In the genomic region with DNA sequence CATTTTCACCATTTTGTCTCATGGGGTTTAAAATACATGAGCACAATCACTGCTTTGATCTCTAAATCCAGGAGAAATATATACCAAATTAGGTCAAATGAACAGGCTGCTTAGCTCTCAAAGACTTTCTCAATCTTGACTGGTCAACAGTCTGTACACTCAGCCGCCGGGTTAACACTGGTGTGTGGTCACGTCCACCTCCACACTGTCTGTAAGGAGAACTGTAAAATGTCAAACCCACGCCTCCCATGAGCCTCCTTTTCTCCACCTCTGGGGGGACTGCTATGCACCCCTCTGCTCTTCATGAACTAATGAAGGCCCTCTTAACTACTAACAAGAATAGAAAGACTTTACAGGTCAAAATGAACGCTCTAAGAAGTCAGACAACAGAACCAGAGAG, we compare ENCODE assay signal across 14 mouse cellular contexts. TPM values are rescaled to one million over a fixed set of nuclear protein-coding genes. Genes with fewer than 3 reads are reported as not detected.
DNase-seq lines count a peak whose midpoint lies in the region; ATAC-seq and TF ChIP-seq lines count a peak whose summit lies in the region.
"Had no signal": no experiment of that assay in that cellular context is flagged by ENCODE, and none has a peak within 500 bp of the region (broad histone marks: within the 10 kb centered on the region; RNA-seq: fewer than 3 reads in every experiment).

No protein-coding gene starts in this region.

- no peak overlapping the region for H3K9ac ChIP-seq in liver, embryonic 16.5 days (ENCODE audit: low read depth, low read length)
- H3K9ac ChIP-seq in liver, embryonic 12.5 days, result no peak overlapping the region
- H3K9ac ChIP-seq in heart, embryonic 15.5 days, result no peak overlapping the region
- H3K9ac ChIP-seq: liver, embryonic 15.5 days had no signal

- intact Hi-C loops in heart, postnatal 10 days (cut with DNase I), result no loop called here

- H3K4me3 ChIP-seq in heart, embryonic 10.5 days, result no peak overlapping the region
- no peak overlapping the region for H3K4me3 ChIP-seq in liver, embryonic 16.5 days (ENCODE audit: low read depth, low read length)
- H3K4me3 ChIP-seq in liver, embryonic 12.5 days, result no peak overlapping the region
- H3K4me3 ChIP-seq in heart, embryonic 15.5 days, result no peak overlapping the region
- H3K4me3 ChIP-seq in myocyte, result no peak overlapping the region
- H3K4me3 ChIP-seq in midbrain, embryonic 10.5 days, result no peak overlapping the region
- H3K4me3 ChIP-seq: liver, embryonic 15.5 days had no signal

- ATAC-seq in liver, embryonic 16.5 days (ENCODE audit: low read depth), result peak; percentile 43; the same call in 1 of the 2 replicates
- ATAC-seq in liver, embryonic 12.5 days, result no peak
- ATAC-seq in heart, embryonic 15.5 days (replicated peaks; ENCODE audit: insufficient number of reproducible peaks, insufficient read depth, low FRiP score, low read depth), result 0 out of 2 replicates have a peak, but pooled peaks have one; percentile 42
- ATAC-seq: forebrain, embryonic 16.5 days had no signal

- peaks cover 15% of the 10 kb centered on the region for H3K36me3 ChIP-seq in heart, embryonic 10.5 days
- no peaks in the 10 kb centered on the region for H3K36me3 ChIP-seq in liver, embryonic 16.5 days (ENCODE audit: control insufficient read depth, insufficient read depth)
- peaks cover 6% of the 10 kb centered on the region for H3K36me3 ChIP-seq in liver, embryonic 12.5 days
- H3K36me3 ChIP-seq in heart, embryonic 15.5 days, result peaks cover 3% of the 10 kb centered on the region; the same call in 1 of the 2 replicates
- peaks cover 15% of the 10 kb centered on the region for H3K36me3 ChIP-seq in myocyte (ENCODE audit: control insufficient read depth, insufficient read depth)
- H3K36me3 ChIP-seq in midbrain, embryonic 10.5 days, result peaks cover 13% of the 10 kb centered on the region

- H3K27me3 ChIP-seq in heart, embryonic 10.5 days (ENCODE audit: insufficient read depth, poor library complexity, severe bottlenecking), result no peaks in the 10 kb centered on the region
- no peaks in the 10 kb centered on the region for H3K27me3 ChIP-seq in liver, embryonic 16.5 days (ENCODE audit: control insufficient read depth, insufficient read depth, low read depth, low read length)
- H3K27me3 ChIP-seq in liver, embryonic 12.5 days (replicated peaks), result no peaks in the 10 kb centered on the region
- H3K27me3 ChIP-seq in heart, embryonic 15.5 days, result no peaks in the 10 kb centered on the region
- H3K27me3 ChIP-seq in myocyte (ENCODE audit: control insufficient read depth, insufficient read depth, insufficient read length), result no peaks in the 10 kb centered on the region
- no peaks in the 10 kb centered on the region for H3K27me3 ChIP-seq in midbrain, embryonic 10.5 days (ENCODE audit: low read depth, poor library complexity, severe bottlenecking)
- H3K27me3 ChIP-seq: CH12.LX; liver, embryonic 15.5 days had no signal

- 30% methylated on average over 5 of the region's 5 CpGs for WGBS in heart, embryonic 10.5 days
- WGBS in liver, embryonic 16.5 days (ENCODE audit: insufficient replicate concordance), result 46% methylated on average over 5 of the region's 5 CpGs
- WGBS in liver, embryonic 12.5 days (ENCODE audit: insufficient replicate concordance), result 47% methylated on average over 5 of the region's 5 CpGs
- WGBS in heart, embryonic 15.5 days, result 25% methylated on average over 5 of the region's 5 CpGs
- WGBS in midbrain, embryonic 10.5 days, result 85% methylated on average over 5 of the region's 5 CpGs

- peaks cover 87% of the 10 kb centered on the region for H3K79me2 ChIP-seq in myocyte (ENCODE audit: control insufficient read depth, insufficient read depth)

- no peaks in the 10 kb centered on the region; the same call in 1 of the 2 replicates for H3K9me3 ChIP-seq in heart, embryonic 10.5 days
- H3K9me3 ChIP-seq in liver, embryonic 16.5 days (replicated peaks; ENCODE audit: control insufficient read depth, low read length), result no peaks in the 10 kb centered on the region
- H3K9me3 ChIP-seq in liver, embryonic 12.5 days (replicated peaks), result no peaks in the 10 kb centered on the region
- H3K9me3 ChIP-seq in heart, embryonic 15.5 days (replicated peaks), result no peaks in the 10 kb centered on the region
- H3K9me3 ChIP-seq in midbrain, embryonic 10.5 days (replicated peaks), result peaks cover 13% of the 10 kb centered on the region
- H3K9me3 ChIP-seq: liver, embryonic 15.5 days had no signal

- peaks cover 39% of the 10 kb centered on the region for H3K4me1 ChIP-seq in heart, embryonic 10.5 days
- H3K4me1 ChIP-seq in liver, embryonic 16.5 days (ENCODE audit: control insufficient read depth, low read depth, low read length), result peaks cover 8% of the 10 kb centered on the region
- H3K4me1 ChIP-seq in liver, embryonic 12.5 days, result peaks cover 22% of the 10 kb centered on the region
- peaks cover 54% of the 10 kb centered on the region for H3K4me1 ChIP-seq in heart, embryonic 15.5 days (replicated peaks)
- no peaks in the 10 kb centered on the region for H3K4me1 ChIP-seq in midbrain, embryonic 10.5 days

- no peak overlapping the region for H3ac ChIP-seq in myocyte (ENCODE audit: control insufficient read depth, insufficient read length)

- no peak overlapping the region for H3K4me2 ChIP-seq in liver, embryonic 16.5 days (ENCODE audit: low read depth, low read length)
- H3K4me2 ChIP-seq in liver, embryonic 12.5 days, result no peak overlapping the region
- H3K4me2 ChIP-seq in heart, embryonic 15.5 days, result peak overlapping the region; percentile 30
- H3K4me2 ChIP-seq in myocyte (ENCODE audit: low read depth), result peak overlapping the region; percentile 62
- H3K4me2 ChIP-seq: liver, embryonic 15.5 days had no signal

- DNase-seq in heart, embryonic 10.5 days (ENCODE audit: low spot score), result no peak
- DNase-seq in heart, postnatal 10 days, result no peak
- no peak for DNase-seq in midbrain, embryonic 10.5 days (ENCODE audit: low spot score)
- no peak for DNase-seq in right cerebral cortex, adult 18-20 months
- DNase-seq: adrenal gland, postnatal 25 days; cerebellum, adult 8-10 months; kidney, adult 8-10 months had no signal

- no peak for TF ChIP-seq POLR2A in myocyte (IDR thresholded peaks at IDR 0.05; ENCODE audit: insufficient read length, low read depth)

- H3K27ac ChIP-seq in heart, embryonic 10.5 days, result peak overlapping the region; percentile 84
- H3K27ac ChIP-seq in liver, embryonic 16.5 days (ENCODE audit: low read length), result peak overlapping the region; percentile 18; the same call in 1 of the 2 replicates
- H3K27ac ChIP-seq in liver, embryonic 12.5 days, result no peak overlapping the region
- peak overlapping the region; percentile 85 for H3K27ac ChIP-seq in heart, embryonic 15.5 days
- H3K27ac ChIP-seq in midbrain, embryonic 10.5 days (replicated peaks), result no peak overlapping the region
- H3K27ac ChIP-seq: liver, embryonic 15.5 days had no signal

TF ChIP-seq in myocyte, 11 proteins besides CTCF, POLR2A, EP300 and RAD21:
- TF ChIP-seq REST (IDR thresholded peaks at IDR 0.05; ENCODE audit: insufficient read depth, insufficient read length) (no peak), CEBPB (IDR thresholded peaks at IDR 0.05; ENCODE audit: insufficient read depth, poor library complexity, severe bottlenecking) (no peak), POLR2AphosphoS2 (IDR thresholded peaks at IDR 0.05; ENCODE audit: insufficient read length, low read depth) (no peak), MYOD1 (IDR thresholded peaks at IDR 0.05; ENCODE audit: control insufficient read depth in 1 of 3, insufficient read length in 2 of 3, low read depth in 2 of 3) (no peak), E2F4 (IDR thresholded peaks at IDR 0.05; ENCODE audit: insufficient read depth) (no peak), MAX (IDR thresholded peaks at IDR 0.05; ENCODE audit: low read depth) (no peak), SRF (IDR thresholded peaks at IDR 0.05; ENCODE audit: control insufficient read depth, insufficient read length, low read depth) (no peak), TCF12 (IDR thresholded peaks at IDR 0.05; ENCODE audit: insufficient read depth, poor library complexity, severe bottlenecking) (no peak)

RNA-seq across cellular contexts. Expression of a gene that starts 36.2 kb away (rescaled TPM):
- 37.7 and 39.5 TPM in 2 replicates for polyA plus RNA-seq in heart, embryonic 10.5 days (2016; fragmentation: Nextera tagmentation; extraction: Ambion mirVana)
- 10 to 100 TPM; 74.3 to 74.9 TPM for total RNA-seq in heart, postnatal 10 days (2021)
- polyA plus RNA-seq in liver, embryonic 16.5 days (2015; fragmentation: Nextera tagmentation; extraction: Ambion mirVana), result 15.8 and 15.9 TPM in 2 replicates
- polyA plus RNA-seq in liver, embryonic 12.5 days (2016; fragmentation: Nextera tagmentation; extraction: Ambion mirVana), result 19.4 and 19.9 TPM in 2 replicates
- 35.6 and 49.4 TPM in 2 replicates for polyA plus RNA-seq in heart, embryonic 15.5 days (2015; fragmentation: Nextera tagmentation; extraction: Ambion mirVana)
- polyA plus RNA-seq in myocyte (2012; fragmentation: generic; extraction: Trizol), result 61.7 TPM
- polyA plus RNA-seq in midbrain, embryonic 10.5 days (2016; fragmentation: Nextera tagmentation; extraction: Ambion mirVana), result 23.7 and 27.1 TPM in 2 replicates

Comparison
In these comparisons a context has a peak if more than half of its experiments do, and no peak if none do; other contexts are left out.
1. H3K27ac ChIP-seq: peak in heart, embryonic 10.5 days (single experiment), liver, embryonic 16.5 days (single experiment) and heart, embryonic 15.5 days (single experiment); none in liver, embryonic 12.5 days (single experiment) and midbrain, embryonic 10.5 days (single experiment).
2. H3K4me2 ChIP-seq: peak in heart, embryonic 15.5 days (single experiment) and myocyte (single experiment); none in liver, embryonic 16.5 days (single experiment) and liver, embryonic 12.5 days (single experiment).